Mouse (Mus musculus): ENCODE data around the gene Gucy2f. TPM values are rescaled to one million over a fixed set of nuclear protein-coding genes. Genes with fewer than 3 reads are reported as not detected.
"Not testable (repeated sequence)": the region's sequence is repeated elsewhere in the genome, so short reads cannot be mapped to it uniquely, and the experiment has no call there.

Gene Gucy2f
- not detected in 2 replicates for polyA plus RNA-seq (2015; fragmentation: Nextera tagmentation; extraction: Ambion mirVana)

DNA sequence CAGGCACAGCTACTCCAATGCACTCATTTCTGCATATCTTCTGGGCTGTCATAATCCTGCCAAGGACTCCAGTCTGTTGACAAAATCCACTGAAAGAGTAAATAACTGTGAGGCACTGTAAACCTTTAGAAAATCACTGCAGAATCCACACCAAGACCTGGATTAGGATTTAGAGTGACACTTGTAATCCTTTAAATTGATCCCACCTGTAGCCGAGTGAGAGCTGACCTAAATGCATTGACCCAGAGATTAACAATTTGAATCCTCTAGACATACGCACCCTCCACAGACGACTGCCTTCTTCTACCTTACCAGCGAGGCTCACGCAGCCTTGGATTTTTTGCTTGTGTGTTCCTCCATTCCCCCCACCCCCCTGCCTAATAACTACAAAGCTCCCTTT is at the start of gene Gucy2f:
Gene Gucy2f (minus strand): TSS at position 101 of the 400 bp plus-strand sequence.
- no peaks in the 10 kb centered on the region for H3K9me3 ChIP-seq (ENCODE audit: control insufficient read depth)
- ATAC-seq, result no peak
- H3K9ac ChIP-seq (ENCODE audit: low read depth, low read length), result no peak within 1 kb of the TSS
- H3K27me3 ChIP-seq (replicated peaks; ENCODE audit: control insufficient read depth, insufficient read depth, low read length), result no peaks in the 10 kb centered on the region
- H3K27ac ChIP-seq (ENCODE audit: low read depth, low read length), result no peak within 1 kb of the TSS
- WGBS, result 40% methylated on average over 5 of the region's 5 CpGs
- no peaks in the 10 kb centered on the region for H3K36me3 ChIP-seq (ENCODE audit: control insufficient read depth, insufficient read depth)
- no peak within 1 kb of the TSS for H3K4me2 ChIP-seq (replicated peaks; ENCODE audit: low read depth)
- H3K4me3 ChIP-seq (ENCODE audit: low read depth, low read length), result no peak within 1 kb of the TSS
- no peaks in the 10 kb centered on the region for H3K4me1 ChIP-seq (replicated peaks; ENCODE audit: control insufficient read depth, insufficient read depth, low read length)
- no peak for TF ChIP-seq CTCF (IDR thresholded peaks at IDR 0.05; ENCODE audit: low read depth)

- WGBS, result 55% methylated on average over 5 of the region's 5 CpGs
- TF ChIP-seq CTCF (IDR thresholded peaks at IDR 0.05; ENCODE audit: low read depth), result no peak
- no peaks in the 10 kb centered on the region for H3K27me3 ChIP-seq (replicated peaks; ENCODE audit: control insufficient read depth, insufficient read depth, low read length)
- no peak for ATAC-seq
- H3K4me3 ChIP-seq (ENCODE audit: low read depth, low read length), result no peak overlapping the region
- no peak overlapping the region for H3K9ac ChIP-seq (ENCODE audit: low read depth, low read length)
- no peak overlapping the region for H3K27ac ChIP-seq (ENCODE audit: low read depth, low read length)
- no peaks in the 10 kb centered on the region for H3K36me3 ChIP-seq (ENCODE audit: control insufficient read depth, insufficient read depth)
- no peaks in the 10 kb centered on the region for H3K4me1 ChIP-seq (replicated peaks; ENCODE audit: control insufficient read depth, insufficient read depth, low read length)
- H3K9me3 ChIP-seq (ENCODE audit: control insufficient read depth), result no peaks in the 10 kb centered on the region
- H3K4me2 ChIP-seq (replicated peaks; ENCODE audit: low read depth), result no peak overlapping the region
Observed at GRCm38 (mm10) chrX:142245682-142246327, 49.1 kb upstream of the Gucy2f start.

GRCm38 (mm10) chrX:142237101-142237500 is 40.4 kb upstream of the Gucy2f start:
- Histone ChIP-seq H3K27me3 (replicated peaks; ENCODE audit: control insufficient read depth, insufficient read depth, low read length) (no peaks in the 10 kb centered on the region), H3K36me3 (ENCODE audit: control insufficient read depth, insufficient read depth) (no peaks in the 10 kb centered on the region), H3K9me3 (ENCODE audit: control insufficient read depth) (no peaks in the 10 kb centered on the region), H3K27ac (ENCODE audit: low read depth, low read length) (no peak overlapping the region), H3K4me3 (ENCODE audit: low read depth, low read length) (no peak overlapping the region), H3K4me1 (replicated peaks; ENCODE audit: control insufficient read depth, insufficient read depth, low read length) (no peaks in the 10 kb centered on the region), H3K9ac (ENCODE audit: low read depth, low read length) (no peak overlapping the region), H3K4me2 (replicated peaks; ENCODE audit: low read depth) (no peak overlapping the region)
- WGBS, result 41% methylated on average over 2 of the region's 2 CpGs
- ATAC-seq, result no peak
- peak; percentile 58 for TF ChIP-seq CTCF (IDR thresholded peaks at IDR 0.05; ENCODE audit: low read depth)

DNA sequence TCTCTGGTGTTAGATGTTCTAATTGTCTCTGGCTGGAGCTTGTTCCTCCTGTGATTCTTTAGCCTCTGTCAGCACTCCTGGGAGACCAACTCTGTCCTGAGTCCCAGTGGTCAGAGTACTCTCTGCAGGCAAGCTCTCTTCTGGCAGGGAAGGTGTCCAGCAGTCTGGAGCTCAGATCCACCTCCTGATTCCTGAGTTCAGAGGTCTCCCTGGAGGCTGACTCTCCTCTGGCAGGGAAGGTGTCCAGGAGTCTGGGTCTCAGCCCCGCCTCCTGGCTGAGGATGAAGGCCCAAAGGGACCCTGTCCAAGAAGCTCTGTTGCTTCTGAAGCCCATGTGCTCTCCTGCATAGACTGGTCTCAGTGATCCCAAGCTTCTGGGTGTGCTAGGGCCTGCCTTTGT is 39.4 kb upstream of the Gucy2f start:
- 91% methylated on average over 1 of the region's 1 CpGs for WGBS
- not testable (repeated sequence) for H3K27me3 ChIP-seq (replicated peaks; ENCODE audit: control insufficient read depth, insufficient read depth, low read length); H3K36me3 ChIP-seq (ENCODE audit: control insufficient read depth, insufficient read depth); H3K4me1 ChIP-seq (replicated peaks; ENCODE audit: control insufficient read depth, insufficient read depth, low read length); H3K4me3 ChIP-seq (ENCODE audit: low read depth, low read length); H3K9me3 ChIP-seq (ENCODE audit: control insufficient read depth); H3K9ac ChIP-seq (ENCODE audit: low read depth, low read length); H3K27ac ChIP-seq (ENCODE audit: low read depth, low read length); H3K4me2 ChIP-seq (replicated peaks; ENCODE audit: low read depth); ATAC-seq

DNA sequence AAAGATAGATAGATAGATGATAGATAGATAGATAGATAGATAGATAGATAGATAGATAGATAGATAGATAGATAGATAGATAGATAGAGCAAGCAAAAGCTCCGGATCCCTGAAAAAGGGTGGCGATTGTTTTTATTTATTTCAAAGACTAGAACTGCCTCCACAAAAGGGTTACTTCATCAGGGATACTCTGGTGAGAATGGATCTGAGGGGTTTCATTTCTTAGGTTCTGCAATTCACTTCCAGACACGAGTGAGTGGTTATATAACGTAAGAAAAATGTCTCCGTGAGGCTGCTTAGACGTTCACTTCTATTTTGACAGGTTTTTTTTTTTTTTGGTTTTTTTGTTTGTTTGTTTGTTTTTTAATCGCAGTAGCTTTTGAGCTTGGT is 32.0 kb upstream of the Gucy2f start:
- Histone ChIP-seq H3K27ac (ENCODE audit: low read depth, low read length) (no peak overlapping the region), H3K4me1 (replicated peaks; ENCODE audit: control insufficient read depth, insufficient read depth, low read length) (no peaks in the 10 kb centered on the region), H3K9me3 (ENCODE audit: control insufficient read depth) (no peaks in the 10 kb centered on the region), H3K4me2 (replicated peaks; ENCODE audit: low read depth) (peak overlapping the region; percentile 57), H3K4me3 (ENCODE audit: low read depth, low read length) (peak overlapping the region; percentile 51), H3K27me3 (replicated peaks; ENCODE audit: control insufficient read depth, insufficient read depth, low read length) (no peaks in the 10 kb centered on the region), H3K9ac (ENCODE audit: low read depth, low read length) (no peak overlapping the region), H3K36me3 (ENCODE audit: control insufficient read depth, insufficient read depth) (no peaks in the 10 kb centered on the region)
- ATAC-seq, result no peak
- 34% methylated on average over 7 of the region's 7 CpGs for WGBS
- TF ChIP-seq CTCF (IDR thresholded peaks at IDR 0.05; ENCODE audit: low read depth), result no peak

DNA sequence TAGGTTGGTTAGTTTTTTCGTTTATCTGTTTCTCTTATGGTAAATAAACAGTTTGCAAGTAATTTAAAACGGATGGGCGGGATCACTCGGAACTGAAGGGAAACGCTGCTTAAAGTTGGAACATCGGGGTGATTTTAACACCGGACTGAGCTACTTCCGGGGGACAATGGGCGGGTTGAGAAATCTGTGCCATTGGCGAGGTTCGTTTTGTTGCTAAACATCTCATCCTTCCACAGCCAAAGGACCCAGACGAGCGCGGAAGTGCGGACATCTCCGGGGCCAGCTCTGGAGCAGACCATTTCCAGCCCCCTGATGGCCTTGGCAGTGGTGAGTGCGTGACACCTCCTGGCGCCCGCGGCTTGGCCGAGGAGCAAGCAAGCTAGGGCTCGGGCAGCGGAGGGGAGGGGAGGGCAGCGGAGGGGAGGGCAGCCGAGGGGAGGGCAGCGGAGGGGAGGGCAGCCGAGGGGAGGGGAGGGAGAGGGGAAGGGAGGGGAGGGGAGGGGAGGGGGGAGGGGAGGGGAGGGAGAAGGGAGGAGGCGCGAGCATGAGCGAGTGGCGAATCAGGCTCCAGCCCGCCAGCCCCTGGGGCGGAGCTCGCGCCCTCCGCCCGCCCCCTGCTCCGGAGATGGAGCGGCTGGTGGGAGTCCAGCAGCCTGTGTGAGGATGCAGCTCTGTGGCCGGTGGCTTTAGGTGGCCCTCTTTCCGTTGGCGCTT is 31.5 kb upstream of the Gucy2f start:
- peak overlapping the region; percentile 51 for H3K4me3 ChIP-seq (ENCODE audit: low read depth, low read length)
- 24% methylated on average over 33 of the region's 42 CpGs for WGBS
- no peaks in the 10 kb centered on the region for H3K36me3 ChIP-seq (ENCODE audit: control insufficient read depth, insufficient read depth)
- peak overlapping the region; percentile 79 for H3K27ac ChIP-seq (ENCODE audit: low read depth, low read length)
- no peaks in the 10 kb centered on the region for H3K9me3 ChIP-seq (ENCODE audit: control insufficient read depth)
- TF ChIP-seq CTCF (IDR thresholded peaks at IDR 0.05; ENCODE audit: low read depth), result no peak
- H3K9ac ChIP-seq (ENCODE audit: low read depth, low read length), result no peak overlapping the region
- H3K4me1 ChIP-seq (replicated peaks; ENCODE audit: control insufficient read depth, insufficient read depth, low read length), result no peaks in the 10 kb centered on the region
- H3K4me2 ChIP-seq (replicated peaks; ENCODE audit: low read depth), result peak overlapping the region; percentile 57
- no peaks in the 10 kb centered on the region for H3K27me3 ChIP-seq (replicated peaks; ENCODE audit: control insufficient read depth, insufficient read depth, low read length)
- peak; percentile 90 for ATAC-seq

All from intestine, postnatal 0 days (tissue).